Comparison of ENCODE assay signal across 8 mouse cellular contexts in the genomic region with DNA sequence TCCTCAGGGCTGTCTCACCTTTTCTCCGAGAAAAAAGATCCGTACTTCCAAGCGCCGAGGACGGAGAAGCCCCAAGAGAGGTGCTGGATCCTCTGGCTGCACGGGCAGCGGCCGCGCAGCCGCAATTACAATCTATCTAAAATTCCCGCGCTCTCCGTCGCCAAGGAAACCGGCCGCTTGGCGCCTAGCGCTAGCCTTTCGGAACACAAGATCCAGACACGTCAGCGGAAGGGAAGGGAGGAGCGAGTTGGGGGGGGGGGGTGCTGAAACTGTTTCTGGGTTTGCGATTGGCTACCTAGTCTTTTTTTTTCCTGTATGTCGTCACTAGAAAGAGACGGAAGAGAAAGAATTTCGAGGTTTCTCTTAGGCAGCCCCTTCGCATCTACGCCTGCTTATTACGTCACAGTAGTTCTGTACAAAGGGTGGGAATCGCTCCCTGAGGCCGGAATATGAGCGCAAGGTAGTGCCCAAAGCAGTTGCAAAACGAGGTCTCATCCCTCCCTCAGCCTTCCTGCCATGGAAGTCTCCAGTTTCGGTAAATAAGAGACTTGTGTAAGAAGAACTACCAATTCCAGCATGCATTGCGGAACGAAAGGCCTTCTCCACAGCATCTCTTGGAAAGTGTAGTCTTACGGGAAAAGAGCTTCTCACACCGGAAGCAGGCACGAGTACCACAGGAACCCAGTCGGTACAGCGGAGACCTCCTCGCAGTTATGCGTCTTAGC. TPM values are rescaled to one million over a fixed set of nuclear protein-coding genes. Genes with fewer than 3 reads are reported as not detected.
A peak's percentile ranks its signal among the peaks of the same experiment; 100 is the strongest.
DNase-seq lines count a peak whose midpoint lies in the region; ATAC-seq lines count a peak whose summit lies in the region.

Brca1 (minus strand) TSS at position 205 of the 725 bp plus-strand sequence.
Nbr1 (plus strand) TSS at position 399 of the 725 bp plus-strand sequence.

- peaks cover 23% of the 10 kb centered on the region for H3K4me1 ChIP-seq in intestine, embryonic 14.5 days (replicated peaks; ENCODE audit: control insufficient read depth, insufficient read depth, low read length)

- peak within 1 kb of the TSS; percentile 86 for H3K9ac ChIP-seq in intestine, embryonic 14.5 days (ENCODE audit: low read length)

- H3K9me3 ChIP-seq in intestine, embryonic 14.5 days (ENCODE audit: control insufficient read depth, low read length) = no peaks in the 10 kb centered on the region

- no peaks in the 10 kb centered on the region for H3K27me3 ChIP-seq in intestine, embryonic 14.5 days (replicated peaks; ENCODE audit: control insufficient read depth, insufficient read depth, low read length)

- H3K27ac ChIP-seq in intestine, embryonic 14.5 days (ENCODE audit: low read depth) = peak within 1 kb of the TSS; percentile 93

- H3K4me3 ChIP-seq in intestine, embryonic 14.5 days (ENCODE audit: low read depth, low read length) = peak within 1 kb of the TSS; percentile 96

- WGBS in intestine, embryonic 14.5 days = under 1% methylated on average over 43 of the region's 43 CpGs

- intact Hi-C loops in left cerebral cortex, postnatal 14 days (cut with DNase I) = loop anchor here (5.0 kb wide), 1 partner anchor 85 kb away; the partner anchor contains the start of gene Vat1

- H3K36me3 ChIP-seq in intestine, embryonic 14.5 days (ENCODE audit: control insufficient read depth, insufficient read depth, low read length) = peaks cover 26% of the 10 kb centered on the region

- peak within 1 kb of the TSS; percentile 92 for H3K4me2 ChIP-seq in intestine, embryonic 14.5 days (ENCODE audit: low read length)

- DNase-seq in adrenal gland, adult 18-20 months (ENCODE audit: low spot score in 2 of 2) = peak; percentile 73 to 84
- peak; percentile 99 for DNase-seq in embryo, embryonic 11 days
- peak; percentile 91 for DNase-seq in gastrocnemius, postnatal 25 days
- peak; percentile 98 for DNase-seq in intestine, embryonic 14.5 days (ENCODE audit: low spot score)
- DNase-seq in left cerebral cortex, postnatal 14 days (ENCODE audit: low spot score in 2 of 2) = peak; percentile 91 to 95
- peak; percentile 98 for DNase-seq in mesoderm, embryonic 11.5 days (ENCODE audit: low read depth, low spot score)
- peak; percentile 85 to 87 for DNase-seq in right cerebral cortex, postnatal 36 days (ENCODE audit: low spot score in 2 of 2)
- DNase-seq in yolk sac, embryonic 10.5 days (ENCODE audit: low spot score) = peak; percentile 99

- peak; percentile 84 for ATAC-seq in intestine, embryonic 14.5 days (replicated peaks; ENCODE audit: low FRiP score, low TSS enrichment, low read depth)

RNA-seq across cellular contexts. Expression of gene Brca1, which starts in this region (rescaled TPM):
- under 1 TPM; 0.80 to 0.96 TPM for total RNA-seq in adrenal gland, adult 18-20 months (2021)
- under 1 TPM; 0.26 to 0.94 TPM for total RNA-seq in gastrocnemius, postnatal 25 days (2021)
- 13.3 and 17.1 TPM in 2 replicates for polyA plus RNA-seq in intestine, embryonic 14.5 days (2014; fragmentation: Nextera tagmentation; extraction: Ambion mirVana)
- total RNA-seq in left cerebral cortex, postnatal 14 days (2021) = 1 to 10 TPM; 1.4 to 2.0 TPM

RNA-seq across cellular contexts. Expression of gene Nbr1, which starts in this region (rescaled TPM):
- 100 to 1,000 TPM; 128 to 165 TPM for total RNA-seq in adrenal gland, adult 18-20 months (2021)
- total RNA-seq in gastrocnemius, postnatal 25 days (2021) = 10 to 100 TPM; 65.0 to 67.8 TPM
- polyA plus RNA-seq in intestine, embryonic 14.5 days (2014; fragmentation: Nextera tagmentation; extraction: Ambion mirVana) = 50.9 and 60.9 TPM in 2 replicates
- 100 to 1,000 TPM; 115 to 116 TPM for total RNA-seq in left cerebral cortex, postnatal 14 days (2021)

Comparison
In these comparisons a context has a peak if more than half of its experiments do, and no peak if none do; other contexts are left out.
1. Peak in every context shown above with its lines: DNase-seq, ATAC-seq, H3K4me3 ChIP-seq and H3K27ac ChIP-seq.